Mouse (Mus musculus): ENCODE results near the gene Fpr1. TPM values are rescaled to one million over a fixed set of nuclear protein-coding genes. Genes with fewer than 3 reads are reported as not detected.
A peak's percentile ranks its signal among the peaks of the same experiment; 100 is the strongest.
"Not testable (repeated sequence)": the region's sequence is repeated elsewhere in the genome, so short reads cannot be mapped to it uniquely, and the experiment has no call there.

The Fpr1 gene
- polyA plus RNA-seq, 1 experiment from 2014 or later, result not detected

DNA sequence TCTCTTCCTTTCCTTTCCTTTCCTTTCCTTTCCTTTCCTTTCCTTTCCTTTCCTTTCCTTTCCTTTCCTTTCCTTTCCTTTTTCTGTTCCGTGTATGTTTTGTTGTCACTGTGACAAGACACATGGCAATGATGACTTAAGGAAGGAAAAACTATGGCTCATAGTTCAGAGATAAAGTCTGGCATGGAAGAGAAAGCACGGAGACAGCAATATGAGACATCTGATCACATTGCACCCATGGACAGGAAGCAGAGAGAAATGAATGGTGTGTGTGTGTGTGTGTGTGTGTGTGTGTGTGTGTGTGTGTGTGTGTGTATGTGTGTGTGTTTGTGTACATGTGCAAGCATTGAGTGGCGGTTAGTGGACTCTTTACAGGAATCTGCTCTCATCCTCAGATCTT lies 39.1 kb downstream of the Fpr1 start:
- not testable (repeated sequence) for H3K4me1 ChIP-seq; H3K4me3 ChIP-seq; H3K9me3 ChIP-seq; H3K27ac ChIP-seq; DNase-seq (ENCODE audit: extremely low spot score, low spot score)
- WGBS, result 86% methylated on average over 3 of the region's 3 CpGs
- H3K36me3 ChIP-seq (replicated peaks), result peaks cover 46% of the 10 kb centered on the region
- H3K27me3 ChIP-seq (ENCODE audit: poor library complexity, severe bottlenecking), result peaks cover 17% of the 10 kb centered on the region

DNA sequence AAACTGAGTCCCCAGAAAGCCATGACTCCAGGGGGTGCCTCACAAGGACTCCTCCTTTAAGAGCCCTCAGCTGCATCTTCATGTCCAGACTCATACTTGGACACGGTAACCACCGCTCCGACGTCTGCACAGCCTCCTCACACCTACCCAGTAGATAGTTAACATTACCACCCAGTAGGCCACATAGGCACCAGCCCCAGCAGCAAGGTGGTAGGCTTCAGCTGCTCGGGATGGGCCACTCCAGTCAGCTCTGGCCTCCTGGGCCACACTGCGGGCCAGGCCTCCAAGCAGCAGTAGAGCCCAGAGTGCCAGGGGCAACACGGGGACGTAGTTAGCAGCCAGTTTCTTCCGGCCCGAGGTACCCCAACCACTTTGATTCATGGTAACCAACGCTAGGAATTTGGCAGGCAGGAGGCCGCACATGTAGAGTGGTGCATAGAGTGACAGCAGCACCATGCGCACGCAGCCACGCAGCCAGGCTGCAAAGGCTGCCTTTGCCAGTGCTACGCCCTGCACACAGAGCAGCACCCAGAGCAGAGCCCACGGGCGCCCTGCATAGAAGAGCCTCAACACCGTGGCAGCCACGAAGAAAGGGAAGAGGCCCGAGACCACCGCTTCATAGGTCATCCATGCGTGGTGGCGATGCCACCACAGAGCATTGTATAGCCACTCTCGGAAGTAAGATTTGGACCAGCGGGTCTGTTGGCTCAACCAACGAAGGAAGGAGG lies 40.0 kb downstream of the Fpr1 start:
- peaks cover 52% of the 10 kb centered on the region for H3K36me3 ChIP-seq (replicated peaks)
- peaks cover 2% of the 10 kb centered on the region for H3K4me1 ChIP-seq
- peak overlapping the region; percentile 15; the same call in 1 of the 2 replicates for H3K27ac ChIP-seq
- H3K4me3 ChIP-seq, result no peak overlapping the region
- 76% methylated on average over 27 of the region's 27 CpGs for WGBS
- H3K27me3 ChIP-seq (ENCODE audit: poor library complexity, severe bottlenecking), result peaks cover 9% of the 10 kb centered on the region
- no peak for DNase-seq (ENCODE audit: extremely low spot score, low spot score)
- H3K9me3 ChIP-seq, result no peaks in the 10 kb centered on the region

DNA sequence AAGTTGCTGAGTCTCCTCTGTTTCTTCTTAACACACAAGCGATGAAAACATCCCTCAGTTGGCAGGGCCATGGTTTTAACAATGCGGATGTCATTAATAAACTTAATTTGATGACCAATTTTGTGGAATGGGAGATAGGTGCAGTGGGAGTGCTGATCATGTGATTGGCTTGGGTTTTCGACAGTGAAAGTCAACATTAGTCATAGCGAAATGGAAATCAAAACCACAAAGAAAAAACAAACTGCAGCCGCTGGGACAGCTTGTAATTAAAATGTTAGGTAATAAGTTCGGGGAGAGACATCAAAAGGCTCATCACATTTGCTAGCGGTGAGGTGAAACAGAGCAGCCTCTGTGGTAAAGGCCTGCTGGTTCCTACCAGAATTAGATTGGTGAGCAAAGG lies 42.9 kb downstream of the Fpr1 start:
- no peak for DNase-seq (ENCODE audit: extremely low spot score, low spot score)
- Histone ChIP-seq H3K4me3 (no peak overlapping the region), H3K27me3 (ENCODE audit: poor library complexity, severe bottlenecking) (no peaks in the 10 kb centered on the region), H3K9me3 (no peaks in the 10 kb centered on the region), H3K4me1 (peaks cover 31% of the 10 kb centered on the region), H3K27ac (no peak overlapping the region), H3K36me3 (replicated peaks) (peaks cover 67% of the 10 kb centered on the region)
- WGBS, result 92% methylated on average over 7 of the region's 7 CpGs

DNA sequence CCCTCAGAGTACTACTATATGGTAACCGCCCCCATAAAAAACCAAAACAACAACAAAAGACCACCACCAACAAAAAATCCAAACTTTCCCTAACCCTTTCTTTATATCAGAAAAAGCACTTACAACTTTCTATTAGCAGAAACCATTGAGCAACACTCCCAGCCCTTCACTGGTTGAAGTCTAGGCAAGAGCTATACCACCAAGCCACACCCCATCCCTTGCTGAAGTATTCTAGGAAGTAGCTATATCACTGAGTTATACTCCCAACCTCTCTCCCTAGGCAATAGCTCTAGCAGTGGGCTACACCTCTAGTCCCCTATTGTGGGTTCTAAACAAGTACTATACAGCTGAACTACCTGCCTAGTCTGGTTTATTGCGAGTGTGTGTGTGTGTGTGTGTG lies 44.5 kb downstream of the Fpr1 start:
- no peaks in the 10 kb centered on the region for H3K9me3 ChIP-seq
- H3K4me3 ChIP-seq, result no peak overlapping the region
- DNase-seq (ENCODE audit: extremely low spot score, low spot score), result no peak
- H3K27ac ChIP-seq, result no peak overlapping the region
- H3K27me3 ChIP-seq (ENCODE audit: poor library complexity, severe bottlenecking), result no peaks in the 10 kb centered on the region
- 91% methylated on average over 2 of the region's 2 CpGs for WGBS
- peaks cover 46% of the 10 kb centered on the region for H3K4me1 ChIP-seq
- peaks cover 81% of the 10 kb centered on the region for H3K36me3 ChIP-seq (replicated peaks)

DNA sequence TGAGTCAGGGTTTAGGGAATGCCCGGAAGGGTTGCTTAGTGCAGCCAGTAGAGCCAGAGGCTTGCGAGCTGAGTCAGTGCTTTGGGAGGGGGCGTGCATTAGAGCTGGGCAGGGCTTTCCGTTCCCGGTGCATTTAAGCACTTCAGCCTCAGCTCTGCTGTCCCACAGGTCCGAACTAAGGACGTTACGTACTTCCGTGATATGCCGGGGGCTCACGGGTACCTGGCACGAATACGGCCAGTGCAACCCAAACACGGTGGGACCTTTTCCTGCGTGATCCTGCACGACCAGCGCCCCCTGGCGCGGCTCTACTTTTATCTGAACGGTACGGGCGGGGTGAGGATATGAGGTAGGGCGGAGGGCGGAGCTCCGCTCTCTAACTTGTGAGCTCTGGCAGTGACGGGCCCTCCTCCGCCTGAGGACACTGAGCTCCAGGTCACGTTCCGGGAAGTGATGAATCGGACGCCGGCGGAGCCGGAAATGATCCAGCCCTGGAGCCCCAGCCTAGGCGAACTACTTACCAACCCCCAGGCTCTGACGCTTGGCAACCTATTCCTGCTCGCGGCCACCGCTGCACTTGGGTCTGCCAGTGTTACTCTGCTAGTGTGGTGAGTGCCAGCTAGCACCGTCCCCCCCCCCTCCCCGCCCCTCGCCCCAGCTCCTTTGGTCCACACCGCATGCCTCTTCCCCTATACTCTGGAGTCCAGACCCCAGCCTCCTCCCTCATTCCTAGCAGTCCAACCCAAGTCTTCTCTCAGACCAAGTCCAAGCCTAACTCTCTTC lies 45.6 kb downstream of the Fpr1 start:
- Histone ChIP-seq H3K36me3 (replicated peaks) (peaks cover 85% of the 10 kb centered on the region), H3K4me1 (peaks cover 55% of the 10 kb centered on the region)
- WGBS, result under 1% methylated on average over 43 of the region's 43 CpGs

DNA sequence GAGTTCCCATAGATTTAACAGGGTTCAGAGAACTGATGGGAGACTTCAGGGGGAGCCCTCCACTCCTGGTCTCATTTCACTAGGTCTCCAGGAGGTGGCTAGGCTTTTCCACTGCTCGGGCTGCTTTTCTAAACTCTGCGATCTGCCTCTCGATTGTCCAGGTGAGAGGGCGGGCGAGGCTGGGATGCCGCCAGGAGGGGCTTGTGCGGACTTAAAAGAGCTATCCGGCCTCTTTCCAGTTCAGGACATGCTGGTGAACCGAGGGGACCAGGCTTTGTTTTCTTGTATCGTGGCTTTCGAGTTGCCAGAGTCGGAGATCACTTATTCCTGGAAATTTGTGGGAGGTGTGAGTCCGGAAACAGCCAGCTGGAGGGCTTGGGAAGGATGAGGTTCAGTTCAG lies 46.3 kb downstream of the Fpr1 start:
- no peak for DNase-seq (ENCODE audit: extremely low spot score, low spot score)
- Histone ChIP-seq H3K27ac (peak overlapping the region; percentile 86), H3K4me1 (peaks cover 58% of the 10 kb centered on the region), H3K4me3 (peak overlapping the region; percentile 58), H3K27me3 (ENCODE audit: poor library complexity, severe bottlenecking) (no peaks in the 10 kb centered on the region), H3K36me3 (replicated peaks) (peaks cover 85% of the 10 kb centered on the region), H3K9me3 (no peaks in the 10 kb centered on the region)
- WGBS, result 7% methylated on average over 13 of the region's 13 CpGs

More for the DNA sequence above, 45.6 kb downstream of the Fpr1 start:
- Histone ChIP-seq H3K4me3 (peak overlapping the region; percentile 58), H3K27me3 (ENCODE audit: poor library complexity, severe bottlenecking) (no peaks in the 10 kb centered on the region), H3K9me3 (no peaks in the 10 kb centered on the region), H3K27ac (peak overlapping the region; percentile 86)
- DNase-seq (ENCODE audit: extremely low spot score, low spot score), result peak; percentile 88

DNA sequence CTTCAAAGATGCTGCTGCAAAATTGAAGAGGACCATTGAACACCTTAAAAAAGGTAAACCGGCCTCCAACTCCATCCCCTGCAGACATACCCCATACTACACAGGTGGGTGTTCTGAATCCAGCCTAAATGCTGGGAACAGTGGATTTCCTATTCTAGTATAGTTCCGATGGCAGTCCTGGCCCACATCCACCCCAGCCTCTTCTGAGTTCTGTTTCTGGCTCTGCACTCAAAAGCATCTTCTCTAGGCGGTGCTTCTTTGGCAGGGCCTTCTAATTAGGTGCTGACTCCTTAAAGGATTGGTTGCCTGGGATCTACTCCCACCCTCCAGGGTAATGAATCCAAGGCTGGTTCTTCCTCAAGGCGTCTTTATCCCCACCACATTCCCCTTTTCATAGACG lies 47.6 kb downstream of the Fpr1 start:
- peaks cover 90% of the 10 kb centered on the region for H3K36me3 ChIP-seq (replicated peaks)
- no peak for DNase-seq (ENCODE audit: extremely low spot score, low spot score)
- H3K4me1 ChIP-seq, result peaks cover 71% of the 10 kb centered on the region

DNA sequence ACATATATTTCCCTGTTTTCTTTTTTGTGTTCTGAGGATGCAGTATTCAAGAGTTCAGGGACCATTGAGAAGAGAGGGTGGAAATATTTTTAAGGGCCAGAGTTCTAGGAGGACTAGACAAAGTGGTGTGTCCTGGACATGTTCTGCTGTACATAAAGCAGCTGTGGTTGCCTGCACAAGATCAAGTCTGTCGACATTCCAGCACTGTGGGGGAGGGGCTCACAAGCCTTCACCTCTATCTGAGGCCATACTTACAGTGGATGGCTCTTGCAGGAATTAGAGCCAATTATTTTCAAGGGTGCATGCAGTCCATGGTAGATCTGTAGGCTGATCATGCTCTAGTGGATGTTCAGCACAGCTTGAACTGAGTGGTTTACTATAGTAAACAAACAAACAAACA lies 48.8 kb downstream of the Fpr1 start:
- Histone ChIP-seq H3K4me3 (no peak overlapping the region), H3K27me3 (ENCODE audit: poor library complexity, severe bottlenecking) (no peaks in the 10 kb centered on the region), H3K27ac (no peak overlapping the region), H3K9me3 (no peaks in the 10 kb centered on the region), H3K4me1 (peaks cover 83% of the 10 kb centered on the region), H3K36me3 (replicated peaks) (peaks cover 90% of the 10 kb centered on the region)
- 38% methylated on average over 1 of the region's 1 CpGs for WGBS
- DNase-seq (ENCODE audit: extremely low spot score, low spot score), result no peak

More for the DNA sequence above, 47.6 kb downstream of the Fpr1 start:
- Histone ChIP-seq H3K27ac (no peak overlapping the region), H3K4me3 (no peak overlapping the region), H3K27me3 (ENCODE audit: poor library complexity, severe bottlenecking) (no peaks in the 10 kb centered on the region), H3K9me3 (no peaks in the 10 kb centered on the region)
- WGBS, result 83% methylated on average over 5 of the region's 5 CpGs

DNA sequence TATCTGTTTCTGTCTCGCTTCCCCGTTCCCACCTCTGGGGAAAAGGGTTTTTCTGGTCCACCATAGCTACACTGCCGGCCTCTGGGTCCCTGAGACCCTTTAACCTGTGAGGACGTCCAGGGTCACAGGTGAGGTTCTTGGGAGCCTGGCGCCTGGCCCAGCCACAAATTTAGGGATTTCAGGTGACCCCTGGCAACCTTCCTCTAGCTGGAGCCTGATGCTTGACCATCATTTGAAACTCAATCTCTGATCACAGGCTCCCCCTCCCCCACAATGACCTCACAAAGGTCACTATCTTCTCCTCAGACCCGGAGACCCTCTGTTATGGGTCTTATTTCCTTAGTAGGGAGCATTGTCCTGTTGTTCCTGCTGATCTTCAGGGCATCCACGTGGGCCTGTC lies 53.0 kb downstream of the Fpr1 start:
- Histone ChIP-seq H3K27ac (peak overlapping the region; percentile 98), H3K4me3 (peak overlapping the region; percentile 77)

DNA sequence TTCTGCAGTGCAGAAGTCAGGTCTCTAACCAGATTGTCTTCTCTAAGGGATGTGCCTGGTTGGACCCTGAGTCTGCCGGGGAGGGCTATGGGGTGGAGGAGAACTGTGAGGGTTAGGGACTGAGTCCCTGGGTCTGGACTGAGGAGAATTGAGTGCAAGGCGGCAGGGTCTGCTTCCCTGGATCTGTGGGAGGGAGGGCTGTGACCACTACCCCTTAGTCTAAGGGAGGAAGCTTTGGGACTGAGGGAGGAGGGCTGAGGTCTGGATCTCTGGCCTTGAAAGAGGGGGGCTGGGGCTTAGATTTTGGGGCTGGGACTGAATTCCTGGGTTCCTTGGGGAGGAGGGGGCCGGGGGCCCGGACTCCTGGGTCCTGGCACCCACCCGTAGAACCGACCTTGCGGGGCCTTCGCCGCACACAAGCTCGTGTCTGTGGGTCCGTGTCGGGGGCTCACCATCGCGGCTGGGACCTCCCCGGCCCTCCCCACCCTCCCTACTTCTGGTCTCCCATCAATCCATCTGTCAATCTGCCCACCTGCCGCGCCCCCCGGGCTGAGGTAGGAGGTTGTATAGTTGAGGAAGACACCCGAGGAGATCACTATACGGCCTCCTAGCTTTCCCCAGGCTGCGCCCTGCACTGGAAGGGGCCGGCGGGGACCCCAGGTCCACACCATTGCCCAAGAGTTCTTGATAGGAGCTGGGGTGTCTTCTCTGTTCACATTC lies 53.8 kb downstream of the Fpr1 start:
- Histone ChIP-seq H3K9me3 (no peaks in the 10 kb centered on the region), H3K27me3 (ENCODE audit: poor library complexity, severe bottlenecking) (no peaks in the 10 kb centered on the region), H3K36me3 (replicated peaks) (peaks cover 51% of the 10 kb centered on the region), H3K4me3 (peak overlapping the region; percentile 77), H3K27ac (peak overlapping the region; percentile 98), H3K4me1 (peaks cover 70% of the 10 kb centered on the region)
- 74% methylated on average over 23 of the region's 23 CpGs for WGBS
- no peak for DNase-seq (ENCODE audit: extremely low spot score, low spot score)

More for the DNA sequence above, 53.0 kb downstream of the Fpr1 start:
- DNase-seq (ENCODE audit: extremely low spot score, low spot score), result no peak
- peaks cover 58% of the 10 kb centered on the region for H3K36me3 ChIP-seq (replicated peaks)
- WGBS, result 77% methylated on average over 7 of the region's 7 CpGs
- no peaks in the 10 kb centered on the region for H3K9me3 ChIP-seq
- no peaks in the 10 kb centered on the region for H3K27me3 ChIP-seq (ENCODE audit: poor library complexity, severe bottlenecking)
- peaks cover 73% of the 10 kb centered on the region for H3K4me1 ChIP-seq

DNA sequence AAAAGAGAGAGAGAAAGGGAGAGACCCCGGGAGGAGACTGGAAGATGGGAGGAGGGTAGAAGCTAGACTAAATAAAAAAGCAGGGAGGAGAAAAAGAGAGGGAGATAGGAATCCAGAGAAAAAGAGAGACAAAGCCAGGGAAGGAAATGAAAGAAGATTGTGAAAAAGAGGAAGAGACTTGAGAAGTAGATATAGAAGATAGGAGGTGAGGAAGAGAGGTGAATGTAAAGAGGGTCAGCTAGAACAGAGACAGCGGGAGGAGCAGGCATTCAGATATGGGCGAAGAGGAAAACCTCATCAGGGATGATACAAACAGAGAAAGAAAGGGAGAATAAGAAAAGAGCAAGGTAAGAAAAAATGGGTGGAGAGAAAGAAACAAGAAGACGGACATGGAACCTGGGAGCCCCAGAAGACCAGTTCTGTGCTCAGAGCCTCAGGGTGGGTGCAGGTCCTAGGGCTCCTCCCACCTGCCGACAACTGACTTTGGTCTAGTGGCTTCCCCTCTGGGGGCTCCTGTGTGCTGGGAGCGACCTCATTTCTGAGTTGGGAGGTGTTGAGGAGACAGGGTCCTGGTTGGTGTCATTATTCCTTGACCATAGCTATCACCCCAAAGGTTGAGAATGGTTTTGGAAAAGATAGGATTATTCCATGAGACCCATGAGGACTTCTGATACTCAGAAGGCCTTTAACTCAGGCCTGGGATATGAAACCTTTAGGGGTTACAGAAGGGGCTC lies 54.5 kb downstream of the Fpr1 start:
- WGBS, result 6% methylated on average over 6 of the region's 6 CpGs
- H3K4me3 ChIP-seq, result peak overlapping the region; percentile 77
- H3K36me3 ChIP-seq (replicated peaks), result peaks cover 44% of the 10 kb centered on the region
- H3K4me1 ChIP-seq, result peaks cover 62% of the 10 kb centered on the region
- DNase-seq (ENCODE audit: extremely low spot score, low spot score), result no peak
- no peaks in the 10 kb centered on the region for H3K27me3 ChIP-seq (ENCODE audit: poor library complexity, severe bottlenecking)
- H3K9me3 ChIP-seq, result no peaks in the 10 kb centered on the region
- peak overlapping the region; percentile 98 for H3K27ac ChIP-seq
